Mouse (Mus musculus): ENCODE results near the gene Phf23.

Phf23 gene

GRCm38 (mm10) chr11:70021264-70022132 lies 25.9 kb downstream of the Phf23 start:
- peak; percentile 99 for DNase-seq (ENCODE audit: low read depth, low spot score)

DNA sequence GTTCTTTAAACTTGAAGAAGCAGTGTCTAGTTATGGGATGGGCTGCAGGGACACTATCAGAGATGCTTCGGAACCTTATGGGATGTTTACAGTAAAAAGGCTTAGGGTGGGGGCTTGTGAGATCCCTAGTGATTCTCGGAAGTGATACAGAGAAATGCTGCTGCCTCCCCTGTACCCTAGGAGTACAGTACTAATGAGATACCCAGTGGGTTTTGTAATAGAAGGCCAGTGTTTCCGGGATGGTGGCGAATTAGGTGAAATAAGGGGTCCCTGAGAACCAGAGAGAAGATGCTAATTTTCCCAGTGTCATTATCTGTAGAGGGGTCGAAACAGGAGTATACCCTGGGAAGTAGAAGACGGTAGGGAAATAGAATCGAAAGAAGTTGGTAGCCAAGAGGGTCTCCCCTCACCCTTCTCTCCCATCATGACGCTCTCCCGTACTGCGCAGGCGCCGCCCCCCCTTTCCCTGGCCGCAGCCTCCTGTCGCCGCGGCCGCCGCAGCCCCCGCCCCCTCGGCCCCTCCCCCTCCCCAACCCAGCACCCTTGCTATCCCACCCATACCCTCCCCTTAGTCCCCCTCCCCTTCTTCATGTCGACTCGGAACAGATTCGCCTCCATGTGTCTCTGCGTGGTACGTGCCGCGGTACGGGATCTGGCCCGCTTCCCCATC lies 28.0 kb downstream of the Phf23 start:
- no peak for DNase-seq (ENCODE audit: low read depth, low spot score)

DNA sequence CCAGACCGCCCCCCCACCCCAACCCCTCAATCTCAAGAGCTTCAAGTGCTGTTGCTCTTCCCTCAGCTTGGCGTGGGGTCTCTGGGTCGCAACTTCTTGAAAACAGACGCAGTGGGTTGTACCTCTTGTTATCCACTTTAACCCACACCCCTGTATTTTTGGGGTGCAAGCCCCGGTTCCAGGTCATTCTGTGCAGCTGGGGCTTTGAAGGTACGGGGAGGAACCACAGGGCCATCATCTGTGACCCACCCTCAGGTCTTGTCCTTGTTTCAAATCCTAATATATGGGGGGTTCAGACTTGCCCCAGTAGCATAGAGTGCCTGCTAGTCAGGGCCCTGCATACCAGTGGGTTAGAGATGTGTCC lies 28.6 kb downstream of the Phf23 start:
- DNase-seq (ENCODE audit: low read depth, low spot score), result no peak

DNA sequence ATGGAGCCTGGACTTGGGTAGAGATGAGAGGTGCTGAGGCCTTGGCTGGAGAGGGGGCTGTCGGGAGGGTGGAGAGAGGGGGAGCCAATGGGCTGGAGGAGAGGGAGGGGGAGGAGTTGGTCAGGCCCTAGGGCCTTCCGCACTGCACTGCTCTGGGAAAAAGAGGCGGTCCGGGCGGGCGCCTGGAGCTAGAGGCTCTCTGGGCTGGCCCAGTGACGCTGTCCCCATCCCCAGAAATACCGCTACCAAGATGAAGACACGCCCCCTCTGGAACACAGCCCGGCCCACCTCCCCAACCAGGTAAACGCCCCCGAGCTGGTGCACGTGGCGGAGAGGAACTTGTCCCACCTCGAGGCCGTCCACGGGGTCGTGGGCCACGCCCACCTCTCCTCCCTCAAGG lies 31.1 kb downstream of the Phf23 start:
- peak; percentile 86 for DNase-seq (ENCODE audit: low read depth, low spot score)

- no peak for DNase-seq (ENCODE audit: low read depth, low spot score)
Observed at GRCm38 (mm10) chr11:70027397-70027796, 31.8 kb downstream of the Phf23 start.

- no peak for DNase-seq (ENCODE audit: low read depth, low spot score)
Observed at GRCm38 (mm10) chr11:70028401-70029129, 33.0 kb downstream of the Phf23 start.

- DNase-seq (ENCODE audit: low read depth, low spot score), result peak; percentile 99
Observed at GRCm38 (mm10) chr11:70029130-70029801, 33.7 kb downstream of the Phf23 start.

DNA sequence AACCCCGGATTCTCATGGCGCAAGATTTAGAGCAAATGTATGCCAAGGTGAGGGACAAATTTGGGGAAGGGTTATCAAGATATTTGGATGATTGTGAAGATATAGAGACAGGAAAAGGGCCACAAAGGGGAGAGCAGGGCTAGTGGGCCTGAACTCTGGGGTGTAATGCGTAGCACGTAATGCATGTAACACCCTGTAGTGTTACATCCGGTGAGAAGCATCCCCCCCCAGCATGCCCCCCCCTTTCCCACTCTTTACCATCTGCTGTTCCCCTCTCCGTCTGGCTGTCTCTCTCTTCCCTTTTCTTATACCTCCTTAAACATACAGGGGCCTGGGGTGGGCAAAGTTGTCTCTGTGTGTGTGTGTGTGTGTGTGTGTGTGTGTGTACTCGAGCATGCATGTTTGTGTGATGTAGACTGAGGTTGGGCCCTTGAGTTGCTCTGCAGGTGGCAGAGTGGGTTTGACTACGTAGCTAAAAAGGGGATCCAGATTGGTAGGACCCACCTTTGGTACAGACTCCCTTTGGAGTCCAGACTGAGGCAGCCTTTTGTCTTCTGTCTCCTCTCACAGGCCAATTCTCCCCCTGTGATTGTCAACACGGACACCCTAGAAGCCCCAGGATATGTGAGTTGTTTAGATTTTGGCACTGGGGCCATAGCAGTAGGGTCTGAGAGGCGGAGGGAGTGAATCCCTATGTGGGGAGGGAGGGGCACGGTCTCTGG lies 34.4 kb downstream of the Phf23 start:
- no peak for DNase-seq (ENCODE audit: low read depth, low spot score)

- DNase-seq (ENCODE audit: low read depth, low spot score), result no peak
Observed at GRCm38 (mm10) chr11:70030651-70031320, 35.2 kb downstream of the Phf23 start.

DNA sequence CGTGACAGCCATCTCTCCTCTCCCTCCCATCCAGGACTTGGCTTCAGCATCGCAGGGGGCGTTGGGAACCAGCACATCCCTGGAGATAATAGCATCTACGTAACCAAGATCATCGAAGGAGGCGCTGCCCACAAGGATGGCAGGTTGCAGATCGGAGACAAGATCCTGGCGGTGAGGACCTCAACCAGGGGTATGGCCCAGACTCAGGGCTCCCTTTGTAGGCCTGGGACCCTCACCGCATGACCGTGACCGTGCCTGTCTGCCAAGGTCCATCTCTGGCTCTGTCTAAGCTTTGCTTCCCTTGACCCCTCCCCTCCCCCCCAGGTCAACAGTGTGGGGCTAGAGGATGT lies 35.7 kb downstream of the Phf23 start:
- no peak for DNase-seq (ENCODE audit: low read depth, low spot score)

- DNase-seq (ENCODE audit: low read depth, low spot score), result no peak
Observed at GRCm38 (mm10) chr11:70038174-70038573, 42.6 kb downstream of the Phf23 start.

DNA sequence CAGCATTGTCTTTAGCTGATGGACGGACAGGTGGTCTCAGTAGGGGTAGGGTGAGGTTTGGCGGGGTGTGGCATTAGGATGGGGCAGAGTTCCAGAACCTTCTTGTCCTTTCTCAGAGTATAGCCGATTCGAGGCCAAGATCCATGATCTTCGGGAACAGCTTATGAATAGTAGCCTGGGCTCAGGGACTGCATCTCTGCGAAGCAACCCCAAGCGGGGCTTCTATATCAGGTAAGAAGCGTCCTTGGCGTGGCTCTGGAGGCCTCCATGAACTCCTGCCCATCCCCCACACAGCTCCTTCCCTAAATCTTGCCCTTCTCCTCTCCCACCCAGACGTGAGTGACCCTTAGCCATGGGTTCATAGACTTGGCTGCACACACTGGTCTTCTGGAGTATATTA lies 44.1 kb downstream of the Phf23 start:
- DNase-seq (ENCODE audit: low read depth, low spot score), result no peak

GRCm38 (mm10) chr11:70040184-70040583 lies 44.6 kb downstream of the Phf23 start:
- DNase-seq (ENCODE audit: low read depth, low spot score), result no peak

GRCm38 (mm10) chr11:70042309-70043085 lies 46.9 kb downstream of the Phf23 start:
- DNase-seq (ENCODE audit: low read depth, low spot score), result no peak

- peak; percentile 42 for DNase-seq (ENCODE audit: low read depth, low spot score)
Observed at GRCm38 (mm10) chr11:70043665-70044064, 48.1 kb downstream of the Phf23 start.

DNA sequence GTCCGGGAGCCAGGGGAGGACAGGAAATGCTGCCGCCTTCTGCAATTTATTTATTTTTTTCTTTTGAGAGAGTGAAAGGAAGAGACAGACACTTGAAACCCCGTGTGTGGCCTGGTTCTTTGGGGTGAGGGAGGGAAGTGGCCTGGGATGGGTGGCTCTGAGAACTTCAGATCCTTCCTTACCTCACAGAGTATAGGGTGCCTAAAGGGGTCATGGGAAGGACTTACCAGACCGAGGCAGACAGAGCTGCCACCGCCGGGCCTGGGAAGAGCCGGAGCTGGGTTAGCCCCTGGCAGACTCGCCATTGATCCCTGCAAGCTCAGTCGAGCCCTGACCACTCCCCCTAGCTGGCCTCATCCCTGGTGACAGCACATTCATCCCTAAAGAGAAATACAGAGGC lies 49.9 kb downstream of the Phf23 start:
- no peak for DNase-seq (ENCODE audit: low read depth, low spot score)

DNA sequence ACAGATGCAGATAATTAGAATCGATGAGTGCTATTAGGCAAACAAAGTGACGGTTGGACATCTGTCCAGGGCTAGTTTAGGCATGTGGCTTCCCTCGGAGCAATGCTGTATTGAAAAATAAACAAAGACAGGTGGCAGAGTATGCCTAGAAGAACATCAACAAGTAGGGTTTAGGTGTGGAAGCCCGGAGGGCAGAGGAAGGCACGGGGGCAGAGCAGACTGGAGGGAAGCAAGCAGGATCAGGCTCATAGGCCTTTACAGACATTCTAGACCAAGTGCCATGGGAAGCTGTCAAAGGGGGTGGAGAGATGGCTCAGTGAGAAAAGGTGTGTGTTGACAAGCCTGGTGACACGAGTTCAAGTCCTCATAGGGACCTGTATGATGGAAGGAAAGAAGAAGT lies 53.8 kb downstream of the Phf23 start:
- DNase-seq (ENCODE audit: low read depth, low spot score), result no peak

All from ES-CJ7 (cell line).